Mouse (Mus musculus) neural tube, embryonic 14.5 days (tissue): ENCODE data around the gene Ttc7. TPM values are rescaled to one million over a fixed set of nuclear protein-coding genes. Genes with fewer than 3 reads are reported as not detected.
A peak's percentile ranks its signal among the peaks of the same experiment; 100 is the strongest.

Experiments
- ATAC-seq: fragments of 200-750 bp; cut with Nextera tagmentation; 2 replicates; pipeline ENCODE4 v1.8.0; 2017; ENCODE audit warnings: low read depth, mild to moderate bottlenecking, moderate TSS enrichment, moderate library complexity
- H3K27ac ChIP-seq: fragments of 300-500 bp; sonication (generic); 2 replicates; pipeline ENCODE4 v1.5.1; 2014; ENCODE audit warnings: low read depth, mild to moderate bottlenecking, control low read depth, low read length, moderate library complexity, mixed read lengths
- H3K27me3 ChIP-seq: fragments of 300-500 bp; sonication (generic); 2 replicates; pipeline ENCODE4 v1.6.1; 2014; ENCODE audit warnings: low read length; ENCODE audit not compliant: control insufficient read depth, insufficient read depth
- H3K36me3 ChIP-seq: fragments of 300-500 bp; sonication (generic); 2 replicates; pipeline ENCODE4 v1.6.1; 2014; ENCODE audit warnings: low read length, mixed read lengths; ENCODE audit not compliant: control insufficient read depth, insufficient read depth
- H3K4me1 ChIP-seq: fragments of 300-500 bp; sonication (generic); 2 replicates; pipeline ENCODE4 v1.6.1; 2014; ENCODE audit warnings: low read length; ENCODE audit not compliant: control insufficient read depth, insufficient read depth
- H3K4me2 ChIP-seq: fragments of 300-500 bp; sonication (generic); 2 replicates; pipeline ENCODE4 v1.6.1; 2014; ENCODE audit warnings: mild to moderate bottlenecking, low read depth, low read length, control low read depth
- H3K4me3 ChIP-seq: fragments of 300-500 bp; sonication (generic); 2 replicates; pipeline ENCODE4 v1.5.1; 2014; ENCODE audit warnings: low read depth, low read length, control low read depth, mixed read lengths
- H3K9ac ChIP-seq: fragments of 300-500 bp; sonication (generic); replicated peaks from 2 replicates; pipeline ENCODE4 v1.6.1; 2014; ENCODE audit warnings: low read depth, mild to moderate bottlenecking, control low read depth, low read length, mixed read lengths
- H3K9me3 ChIP-seq: fragments of 300-500 bp; sonication (generic); 2 replicates; pipeline ENCODE4 v1.6.1; 2016; ENCODE audit warnings: low read length; ENCODE audit not compliant: control insufficient read depth
- WGBS: fragments of 180-500 bp; shearing (Covaris S2); extraction: QIAGEN DNeasy Blood & Tissue Kit; methylation state at CpG from one replicate; pipeline ENCODE4 v1.1.7; 2014; 5-methylcytosine and 5-hydroxymethylcytosine counted together
- polyA plus RNA-seq: library from polyadenylated mRNA; unstranded; fragments of >200 nt; fragmentation: Nextera tagmentation; extraction: Ambion mirVana; gene quantifications from 2 replicates; pipeline ENCODE4 v1.2.1, GENCODE M21; 2014

Gene Ttc7
- polyA plus RNA-seq, 1 experiment from 2014 or later: 7.2 TPM

DNA sequence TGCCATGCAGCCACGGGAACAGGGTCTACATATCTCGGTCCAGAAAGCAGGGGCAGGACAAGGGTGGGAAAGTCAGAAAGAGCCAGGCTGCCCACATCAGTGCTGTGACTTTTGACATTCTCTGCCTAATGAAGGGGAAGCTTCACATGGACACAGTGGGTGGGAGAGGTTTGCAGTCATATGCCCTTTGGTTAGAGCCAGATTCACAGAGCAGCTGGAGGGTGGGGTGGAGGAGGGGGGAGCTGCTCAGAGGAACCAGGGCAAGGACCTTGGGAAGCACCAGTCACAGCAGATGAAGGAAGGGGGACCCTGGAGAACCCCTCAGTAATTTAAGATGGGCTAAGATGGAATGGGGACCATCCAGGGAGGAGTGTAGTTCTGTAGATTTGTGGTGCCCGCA, 103.1 kb downstream of the Ttc7 start:
- no peaks in the 10 kb centered on the region for H3K36me3 ChIP-seq
- WGBS: 86% methylated on average over 3 of the region's 3 CpGs
- no peak overlapping the region for H3K27ac ChIP-seq
- no peak overlapping the region for H3K9ac ChIP-seq
- H3K4me2 ChIP-seq: no peak overlapping the region
- H3K4me3 ChIP-seq: no peak overlapping the region
- H3K27me3 ChIP-seq: no peaks in the 10 kb centered on the region
- 0 out of 2 replicates have a peak, but pooled peaks cover 6% of the 10 kb centered on the region for H3K4me1 ChIP-seq
- H3K9me3 ChIP-seq: no peaks in the 10 kb centered on the region
- no peak for ATAC-seq

DNA sequence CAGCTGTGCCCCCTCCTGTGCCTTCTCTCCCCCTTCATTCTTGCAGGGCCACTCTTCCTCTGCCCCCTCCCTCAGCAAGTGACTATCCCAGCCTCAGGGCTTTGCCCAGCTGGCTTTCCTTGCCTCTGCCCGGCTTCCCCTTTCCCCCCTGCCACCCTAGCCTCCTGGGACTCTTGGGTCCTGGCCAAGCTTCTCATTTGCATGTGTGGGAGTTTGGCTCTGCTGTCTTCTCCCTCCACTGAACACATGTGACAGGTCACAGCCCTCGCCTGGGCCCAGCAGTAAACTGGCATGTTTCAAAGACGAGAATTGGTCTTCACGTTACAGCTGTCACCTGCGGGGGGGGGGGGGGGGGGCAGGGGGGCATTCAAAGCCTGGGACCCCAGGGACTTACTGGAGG, 104.4 kb downstream of the Ttc7 start:
- no peaks in the 10 kb centered on the region for H3K27me3 ChIP-seq
- WGBS: 16% methylated on average over 4 of the region's 5 CpGs
- 0 out of 2 replicates have a peak, but pooled peaks cover 6% of the 10 kb centered on the region for H3K4me1 ChIP-seq
- H3K27ac ChIP-seq: no peak overlapping the region
- H3K4me3 ChIP-seq: no peak overlapping the region
- no peak overlapping the region for H3K4me2 ChIP-seq
- ATAC-seq: peak; percentile 63
- H3K9me3 ChIP-seq: no peaks in the 10 kb centered on the region
- H3K36me3 ChIP-seq: no peaks in the 10 kb centered on the region
- H3K9ac ChIP-seq: no peak overlapping the region

DNA sequence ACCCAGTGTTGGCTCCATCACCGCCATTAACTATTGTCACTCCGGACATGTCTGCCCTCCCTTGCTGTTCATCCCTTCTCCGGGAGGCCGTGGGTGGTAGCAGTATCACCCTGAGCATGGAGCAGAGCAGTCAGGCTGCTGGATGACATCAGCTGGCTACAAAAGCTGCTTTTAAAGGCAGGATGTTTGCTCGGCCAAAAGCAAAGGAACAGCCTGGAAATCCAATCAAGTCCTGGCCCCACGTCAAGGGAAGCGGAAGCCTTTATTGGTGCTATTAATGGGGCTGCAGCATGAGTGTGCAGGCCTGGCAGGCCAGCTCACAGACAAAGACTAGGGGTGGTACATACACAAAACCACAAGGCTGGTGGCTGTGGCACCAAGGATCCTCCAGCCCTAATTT, 108.6 kb downstream of the Ttc7 start:
- no peak overlapping the region for H3K4me3 ChIP-seq
- no peaks in the 10 kb centered on the region for H3K36me3 ChIP-seq
- 46% methylated on average over 7 of the region's 7 CpGs for WGBS
- no peaks in the 10 kb centered on the region for H3K27me3 ChIP-seq
- 0 out of 2 replicates have a peak, but pooled peaks cover 6% of the 10 kb centered on the region for H3K4me1 ChIP-seq
- no peak for ATAC-seq
- no peaks in the 10 kb centered on the region for H3K9me3 ChIP-seq
- H3K27ac ChIP-seq: no peak overlapping the region
- no peak overlapping the region for H3K9ac ChIP-seq
- no peak overlapping the region for H3K4me2 ChIP-seq

DNA sequence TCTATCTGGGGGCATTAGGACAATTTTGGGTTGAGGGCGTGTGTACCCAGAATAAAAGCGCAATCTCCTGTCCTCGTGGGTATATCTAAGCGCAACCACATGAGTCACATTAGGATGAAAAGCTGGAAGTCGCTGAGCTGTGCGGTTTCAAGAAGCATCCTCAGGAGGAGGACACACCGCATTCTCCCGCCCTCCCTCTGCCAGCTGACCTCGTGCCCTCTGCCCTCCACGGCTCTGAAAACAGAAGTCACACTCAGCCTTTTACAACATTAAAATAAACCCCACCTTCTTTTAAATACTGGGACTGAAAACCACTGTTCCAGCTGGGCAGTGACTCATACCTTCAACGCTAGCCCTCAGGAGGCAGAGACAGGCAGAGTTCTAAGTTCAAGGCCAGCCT, 114.4 kb downstream of the Ttc7 start:
- H3K4me3 ChIP-seq: no peak overlapping the region
- H3K4me1 ChIP-seq: no peaks in the 10 kb centered on the region
- WGBS: 73% methylated on average over 11 of the region's 11 CpGs
- no peaks in the 10 kb centered on the region for H3K36me3 ChIP-seq
- H3K27ac ChIP-seq: no peak overlapping the region
- no peaks in the 10 kb centered on the region for H3K9me3 ChIP-seq
- ATAC-seq: no peak
- no peaks in the 10 kb centered on the region for H3K27me3 ChIP-seq
- no peak overlapping the region for H3K9ac ChIP-seq
- H3K4me2 ChIP-seq: no peak overlapping the region

DNA sequence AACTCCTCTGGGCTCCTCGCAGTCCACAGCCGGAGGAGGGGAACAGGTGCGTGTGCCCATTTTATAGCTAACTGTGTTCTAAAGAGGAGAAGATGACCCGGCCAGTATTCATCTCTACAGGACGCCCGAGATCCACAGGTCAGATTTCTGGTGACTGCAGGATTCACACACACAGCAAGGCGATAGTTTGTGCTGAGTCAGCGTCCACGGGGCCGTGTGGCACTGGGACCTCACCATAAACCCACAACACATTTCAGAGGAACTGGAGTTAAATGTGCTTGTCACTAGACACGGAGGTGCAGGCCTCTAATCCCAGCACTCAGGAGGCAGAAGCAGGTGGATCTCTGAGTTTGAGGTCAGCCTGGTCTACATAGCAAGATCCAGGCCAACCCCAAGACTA, 119.8 kb downstream of the Ttc7 start:
- no peak for ATAC-seq
- H3K9me3 ChIP-seq: no peaks in the 10 kb centered on the region
- no peak overlapping the region for H3K27ac ChIP-seq
- H3K36me3 ChIP-seq: no peaks in the 10 kb centered on the region
- no peak overlapping the region for H3K4me3 ChIP-seq
- H3K4me2 ChIP-seq: no peak overlapping the region
- no peaks in the 10 kb centered on the region for H3K4me1 ChIP-seq
- 91% methylated on average over 11 of the region's 11 CpGs for WGBS
- H3K27me3 ChIP-seq: no peaks in the 10 kb centered on the region
- H3K9ac ChIP-seq: no peak overlapping the region

DNA sequence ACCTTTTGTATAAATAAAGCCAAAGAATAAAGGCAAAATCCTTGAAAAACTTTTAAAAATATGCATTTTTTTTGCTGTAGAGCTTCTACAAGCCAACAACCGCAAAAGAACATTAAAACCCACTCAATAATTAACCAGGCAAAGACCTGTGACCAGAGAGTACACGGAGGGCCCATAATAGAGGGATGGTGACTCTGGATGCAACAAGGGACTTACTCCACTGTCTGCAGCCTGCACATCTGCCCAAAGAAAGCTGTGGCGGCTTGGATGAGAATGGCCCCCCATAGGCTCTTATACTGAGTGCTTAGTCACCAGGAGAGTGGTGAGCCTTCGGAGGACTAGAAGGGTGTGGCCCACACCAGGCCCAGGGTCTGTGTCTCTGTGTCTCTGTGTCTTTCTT, 120.8 kb downstream of the Ttc7 start:
- no peak; the same call in 1 of the 2 replicates for ATAC-seq
- no peak overlapping the region for H3K9ac ChIP-seq
- no peak overlapping the region for H3K4me2 ChIP-seq
- no peaks in the 10 kb centered on the region for H3K9me3 ChIP-seq
- no peaks in the 10 kb centered on the region for H3K36me3 ChIP-seq
- 71% methylated on average over 4 of the region's 4 CpGs for WGBS
- H3K27ac ChIP-seq: no peak overlapping the region
- no peaks in the 10 kb centered on the region for H3K4me1 ChIP-seq
- H3K4me3 ChIP-seq: no peak overlapping the region
- H3K27me3 ChIP-seq: no peaks in the 10 kb centered on the region

DNA sequence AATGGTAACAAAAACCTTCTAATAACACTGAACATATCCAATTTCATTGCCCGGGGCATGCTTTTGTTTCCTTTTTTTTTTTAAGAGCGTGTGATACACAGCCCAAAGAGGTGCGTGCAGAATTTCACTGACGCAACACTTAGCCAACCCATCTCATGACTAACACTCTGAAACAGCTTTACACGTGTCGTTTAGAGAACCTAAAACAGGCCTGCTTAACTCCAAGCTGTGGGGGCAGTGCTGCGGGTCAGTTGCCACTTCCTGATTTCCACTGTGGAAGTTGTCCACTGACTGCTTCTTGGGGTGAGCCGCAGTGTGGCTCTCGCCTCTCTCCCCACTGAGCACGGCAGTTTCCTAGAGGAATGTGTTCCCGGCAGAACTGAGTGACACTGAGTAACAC, 122.9 kb downstream of the Ttc7 start:
- H3K9me3 ChIP-seq: no peaks in the 10 kb centered on the region
- WGBS: 72% methylated on average over 11 of the region's 11 CpGs
- no peak overlapping the region for H3K4me2 ChIP-seq
- ATAC-seq: no peak
- H3K9ac ChIP-seq: no peak overlapping the region
- no peaks in the 10 kb centered on the region for H3K27me3 ChIP-seq
- no peaks in the 10 kb centered on the region for H3K4me1 ChIP-seq
- H3K27ac ChIP-seq: no peak overlapping the region
- H3K36me3 ChIP-seq: no peaks in the 10 kb centered on the region
- no peak overlapping the region for H3K4me3 ChIP-seq

DNA sequence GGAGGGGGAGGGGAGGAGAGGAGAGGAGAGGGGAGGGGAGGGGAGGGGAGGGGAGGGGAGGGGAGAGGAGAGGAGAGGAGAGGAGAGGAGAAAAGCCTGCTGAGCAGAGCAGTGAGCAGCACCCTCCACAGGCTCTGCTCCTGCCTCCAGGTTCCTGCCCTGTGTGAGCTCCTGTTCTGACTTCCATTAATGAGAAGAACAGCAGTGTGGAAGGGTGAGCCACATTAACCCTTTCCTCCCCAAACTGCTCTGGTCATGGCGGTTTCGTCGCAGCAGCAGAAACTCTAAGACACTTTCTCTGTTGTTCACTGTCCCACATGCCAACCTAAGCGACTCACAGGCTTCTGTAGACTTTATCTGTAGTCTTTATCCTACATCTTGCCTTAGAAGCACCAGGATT, 124.0 kb downstream of the Ttc7 start:
- ATAC-seq: no peak
- Histone ChIP-seq H3K4me2 (no peak overlapping the region), H3K27ac (no peak overlapping the region), H3K36me3 (no peaks in the 10 kb centered on the region), H3K27me3 (no peaks in the 10 kb centered on the region), H3K4me1 (no peaks in the 10 kb centered on the region), H3K9me3 (no peaks in the 10 kb centered on the region), H3K9ac (no peak overlapping the region), H3K4me3 (no peak overlapping the region)
- WGBS: 77% methylated on average over 4 of the region's 4 CpGs

DNA sequence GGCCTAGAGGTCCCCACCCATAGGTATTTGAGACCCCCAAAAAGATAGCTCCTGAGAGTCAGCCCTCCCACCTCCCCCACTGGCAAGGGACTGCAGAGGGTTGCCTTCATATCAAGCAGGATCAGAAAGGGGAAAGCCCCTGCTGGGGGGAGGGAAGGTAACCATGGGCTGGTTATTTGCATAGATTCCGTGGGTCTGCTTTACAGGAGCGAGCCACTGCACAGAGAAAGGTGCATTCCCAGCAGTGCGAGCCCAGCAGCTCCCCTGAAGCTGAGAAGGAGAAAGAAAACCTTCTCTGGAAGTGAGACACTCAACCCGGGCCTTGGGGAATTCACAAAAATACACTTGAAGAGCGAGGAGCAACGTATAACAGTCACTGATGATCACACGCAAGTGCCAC, 135.4 kb downstream of the Ttc7 start:
- WGBS: 76% methylated on average over 7 of the region's 7 CpGs
- Histone ChIP-seq H3K9ac (no peak overlapping the region), H3K27ac (no peak overlapping the region), H3K9me3 (no peaks in the 10 kb centered on the region), H3K36me3 (no peaks in the 10 kb centered on the region), H3K4me2 (no peak overlapping the region), H3K27me3 (no peaks in the 10 kb centered on the region), H3K4me3 (no peak overlapping the region), H3K4me1 (no peaks in the 10 kb centered on the region)
- ATAC-seq: no peak

DNA sequence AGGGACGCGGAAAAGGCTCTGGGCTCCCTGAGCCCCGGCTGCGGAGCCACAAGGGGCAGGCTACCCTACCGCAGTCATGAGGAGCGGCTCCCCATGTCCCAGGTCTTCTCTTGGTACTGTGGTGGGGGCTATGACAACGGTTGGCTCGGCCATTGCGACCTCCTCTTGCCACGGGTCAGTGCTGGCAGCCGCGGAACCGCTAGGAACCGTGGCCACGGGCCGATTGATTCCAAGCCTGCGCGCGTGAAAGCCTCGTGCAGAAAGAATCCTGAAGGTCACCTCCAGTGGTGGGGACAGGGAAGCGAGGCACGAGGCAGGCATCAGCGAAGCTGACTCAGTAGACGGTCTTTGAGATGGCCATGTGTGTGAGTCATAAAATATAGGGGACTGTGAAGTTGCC, 144.8 kb downstream of the Ttc7 start, which contains the start of gene Stpg4:
Stpg4 (minus strand) TSS at position 231 of the 400 bp plus-strand sequence.
- Histone ChIP-seq H3K4me1 (no peaks in the 10 kb centered on the region), H3K27me3 (no peaks in the 10 kb centered on the region), H3K9ac (no peak within 1 kb of the TSS), H3K36me3 (peaks cover 8% of the 10 kb centered on the region; the same call in 1 of the 2 replicates), H3K4me2 (no peak within 1 kb of the TSS), H3K4me3 (no peak within 1 kb of the TSS), H3K27ac (no peak within 1 kb of the TSS), H3K9me3 (no peaks in the 10 kb centered on the region)
- ATAC-seq: peak; percentile 34; the same call in 1 of the 2 replicates
- WGBS: 60% methylated on average over 24 of the region's 24 CpGs
